Mouse (Mus musculus): ENCODE data around the gene Sgk2. TPM values are rescaled to one million over a fixed set of nuclear protein-coding genes. Genes with fewer than 3 reads are reported as not detected.

Sgk2 gene
- polyA plus RNA-seq, 1 experiment from 2014 or later: 1.2 TPM

GRCm38 (mm10) chr2:162984381-162984780, 2.7 kb upstream of the Sgk2 start:
- WGBS: 80% methylated on average over 6 of the region's 6 CpGs
- no peaks in the 10 kb centered on the region for H3K9me3 ChIP-seq (ENCODE audit: control insufficient read depth, low read length)
- no peaks in the 10 kb centered on the region for H3K27me3 ChIP-seq (replicated peaks; ENCODE audit: control insufficient read depth, insufficient read depth, low read length)
- no peak overlapping the region for H3K4me2 ChIP-seq (ENCODE audit: low read depth, low read length)
- H3K36me3 ChIP-seq (ENCODE audit: control insufficient read depth, insufficient read depth, low read length): no peaks in the 10 kb centered on the region
- no peak overlapping the region for H3K27ac ChIP-seq (ENCODE audit: low read length)
- no peak overlapping the region for H3K9ac ChIP-seq (ENCODE audit: low read depth, low read length)
- no peak overlapping the region for H3K4me3 ChIP-seq (ENCODE audit: low read length)
- H3K4me1 ChIP-seq (ENCODE audit: control insufficient read depth, insufficient read depth, low read length): no peaks in the 10 kb centered on the region; the same call in 1 of the 2 replicates
- ATAC-seq: no peak

- no peak overlapping the region for H3K4me3 ChIP-seq (ENCODE audit: low read length)
- H3K27ac ChIP-seq (ENCODE audit: low read length): no peak overlapping the region
- H3K9me3 ChIP-seq (ENCODE audit: control insufficient read depth, low read length): no peaks in the 10 kb centered on the region
- H3K4me1 ChIP-seq (ENCODE audit: control insufficient read depth, insufficient read depth, low read length): no peaks in the 10 kb centered on the region; the same call in 1 of the 2 replicates
- 58% methylated on average over 3 of the region's 3 CpGs for WGBS
- ATAC-seq: peak; percentile 39
- H3K9ac ChIP-seq (ENCODE audit: low read depth, low read length): no peak overlapping the region
- H3K4me2 ChIP-seq (ENCODE audit: low read depth, low read length): no peak overlapping the region
- H3K36me3 ChIP-seq (ENCODE audit: control insufficient read depth, insufficient read depth, low read length): no peaks in the 10 kb centered on the region
- H3K27me3 ChIP-seq (replicated peaks; ENCODE audit: control insufficient read depth, insufficient read depth, low read length): no peaks in the 10 kb centered on the region
These were observed 1.2 kb upstream of the Sgk2 start for GRCm38 (mm10) chr2:162985923-162986322.

DNA sequence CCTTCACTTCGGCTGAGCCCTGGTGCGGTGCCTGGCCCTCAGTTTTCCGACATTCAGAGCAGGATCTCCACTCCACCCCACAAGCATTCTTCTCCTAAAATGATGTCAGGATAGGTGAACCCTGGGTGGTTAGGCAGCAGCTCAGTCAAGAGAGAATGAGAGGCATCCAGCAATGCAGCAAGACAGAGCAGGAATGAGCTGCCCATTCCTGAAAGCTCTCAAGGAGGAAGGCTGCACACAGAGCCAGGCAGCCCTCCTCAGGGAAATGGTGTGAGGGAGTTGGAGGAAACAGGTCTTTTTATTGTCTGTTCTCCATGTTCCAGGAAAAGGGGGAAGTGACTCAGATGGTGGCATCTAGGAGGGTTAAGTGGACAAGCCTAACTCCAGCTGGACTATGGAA, 366 bp upstream of the Sgk2 start:
- no peaks in the 10 kb centered on the region for H3K9me3 ChIP-seq (ENCODE audit: control insufficient read depth, low read length)
- no peaks in the 10 kb centered on the region for H3K36me3 ChIP-seq (ENCODE audit: control insufficient read depth, insufficient read depth, low read length)
- no peaks in the 10 kb centered on the region for H3K27me3 ChIP-seq (replicated peaks; ENCODE audit: control insufficient read depth, insufficient read depth, low read length)
- H3K9ac ChIP-seq (ENCODE audit: low read depth, low read length): no peak overlapping the region
- 75% methylated on average over 3 of the region's 3 CpGs for WGBS
- H3K4me3 ChIP-seq (ENCODE audit: low read length): no peak overlapping the region
- H3K4me2 ChIP-seq (ENCODE audit: low read depth, low read length): 0 out of 2 replicates have a peak overlapping the region, but pooled peaks have one; percentile 1
- peaks cover 2% of the 10 kb centered on the region; the same call in 1 of the 2 replicates for H3K4me1 ChIP-seq (ENCODE audit: control insufficient read depth, insufficient read depth, low read length)
- ATAC-seq: peak; percentile 60
- peak overlapping the region; percentile 25; the same call in 1 of the 2 replicates for H3K27ac ChIP-seq (ENCODE audit: low read length)

- no peak overlapping the region for H3K9ac ChIP-seq (ENCODE audit: low read depth, low read length)
- H3K27ac ChIP-seq (ENCODE audit: low read length): no peak overlapping the region
- H3K4me2 ChIP-seq (ENCODE audit: low read depth, low read length): no peak overlapping the region
- no peak overlapping the region for H3K4me3 ChIP-seq (ENCODE audit: low read length)
- H3K36me3 ChIP-seq (ENCODE audit: control insufficient read depth, insufficient read depth, low read length): no peaks in the 10 kb centered on the region
- H3K4me1 ChIP-seq (ENCODE audit: control insufficient read depth, insufficient read depth, low read length): peaks cover 2% of the 10 kb centered on the region; the same call in 1 of the 2 replicates
- H3K9me3 ChIP-seq (ENCODE audit: control insufficient read depth, low read length): no peaks in the 10 kb centered on the region
- no peaks in the 10 kb centered on the region for H3K27me3 ChIP-seq (replicated peaks; ENCODE audit: control insufficient read depth, insufficient read depth, low read length)
- 91% methylated on average over 4 of the region's 4 CpGs for WGBS
- no peak for ATAC-seq
These were observed 1.1 kb downstream of the Sgk2 start for GRCm38 (mm10) chr2:162988235-162988634.

GRCm38 (mm10) chr2:162991394-162992083, 4.4 kb downstream of the Sgk2 start:
- peaks cover 2% of the 10 kb centered on the region; the same call in 1 of the 2 replicates for H3K4me1 ChIP-seq (ENCODE audit: control insufficient read depth, insufficient read depth, low read length)
- no peak overlapping the region for H3K27ac ChIP-seq (ENCODE audit: low read length)
- 36% methylated on average over 6 of the region's 6 CpGs for WGBS
- peak; percentile 27; the same call in 1 of the 2 replicates for ATAC-seq
- H3K4me2 ChIP-seq (ENCODE audit: low read depth, low read length): no peak overlapping the region
- no peaks in the 10 kb centered on the region for H3K36me3 ChIP-seq (ENCODE audit: control insufficient read depth, insufficient read depth, low read length)
- no peaks in the 10 kb centered on the region for H3K27me3 ChIP-seq (replicated peaks; ENCODE audit: control insufficient read depth, insufficient read depth, low read length)
- H3K9ac ChIP-seq (ENCODE audit: low read depth, low read length): no peak overlapping the region
- no peak overlapping the region for H3K4me3 ChIP-seq (ENCODE audit: low read length)
- no peaks in the 10 kb centered on the region for H3K9me3 ChIP-seq (ENCODE audit: control insufficient read depth, low read length)

GRCm38 (mm10) chr2:162992084-162992437, 4.9 kb downstream of the Sgk2 start:
- H3K4me3 ChIP-seq (ENCODE audit: low read length): no peak overlapping the region
- H3K4me1 ChIP-seq (ENCODE audit: control insufficient read depth, insufficient read depth, low read length): 0 out of 2 replicates have a peak, but pooled peaks cover 2% of the 10 kb centered on the region
- no peaks in the 10 kb centered on the region for H3K36me3 ChIP-seq (ENCODE audit: control insufficient read depth, insufficient read depth, low read length)
- H3K4me2 ChIP-seq (ENCODE audit: low read depth, low read length): no peak overlapping the region
- no peaks in the 10 kb centered on the region for H3K27me3 ChIP-seq (replicated peaks; ENCODE audit: control insufficient read depth, insufficient read depth, low read length)
- no peak overlapping the region for H3K9ac ChIP-seq (ENCODE audit: low read depth, low read length)
- peak; percentile 69 for ATAC-seq
- no peak overlapping the region for H3K27ac ChIP-seq (ENCODE audit: low read length)
- no peaks in the 10 kb centered on the region for H3K9me3 ChIP-seq (ENCODE audit: control insufficient read depth, low read length)

- ATAC-seq: no peak
- H3K4me1 ChIP-seq (ENCODE audit: control insufficient read depth, insufficient read depth, low read length): 0 out of 2 replicates have a peak, but pooled peaks cover 2% of the 10 kb centered on the region
- 75% methylated on average over 9 of the region's 9 CpGs for WGBS
- H3K27ac ChIP-seq (ENCODE audit: low read length): no peak overlapping the region
- no peak overlapping the region for H3K4me2 ChIP-seq (ENCODE audit: low read depth, low read length)
- H3K9me3 ChIP-seq (ENCODE audit: control insufficient read depth, low read length): no peaks in the 10 kb centered on the region
- no peak overlapping the region for H3K4me3 ChIP-seq (ENCODE audit: low read length)
- H3K27me3 ChIP-seq (replicated peaks; ENCODE audit: control insufficient read depth, insufficient read depth, low read length): no peaks in the 10 kb centered on the region
- H3K9ac ChIP-seq (ENCODE audit: low read depth, low read length): no peak overlapping the region
- no peaks in the 10 kb centered on the region for H3K36me3 ChIP-seq (ENCODE audit: control insufficient read depth, insufficient read depth, low read length)
These were observed 6.9 kb downstream of the Sgk2 start for GRCm38 (mm10) chr2:162993881-162994616.

DNA sequence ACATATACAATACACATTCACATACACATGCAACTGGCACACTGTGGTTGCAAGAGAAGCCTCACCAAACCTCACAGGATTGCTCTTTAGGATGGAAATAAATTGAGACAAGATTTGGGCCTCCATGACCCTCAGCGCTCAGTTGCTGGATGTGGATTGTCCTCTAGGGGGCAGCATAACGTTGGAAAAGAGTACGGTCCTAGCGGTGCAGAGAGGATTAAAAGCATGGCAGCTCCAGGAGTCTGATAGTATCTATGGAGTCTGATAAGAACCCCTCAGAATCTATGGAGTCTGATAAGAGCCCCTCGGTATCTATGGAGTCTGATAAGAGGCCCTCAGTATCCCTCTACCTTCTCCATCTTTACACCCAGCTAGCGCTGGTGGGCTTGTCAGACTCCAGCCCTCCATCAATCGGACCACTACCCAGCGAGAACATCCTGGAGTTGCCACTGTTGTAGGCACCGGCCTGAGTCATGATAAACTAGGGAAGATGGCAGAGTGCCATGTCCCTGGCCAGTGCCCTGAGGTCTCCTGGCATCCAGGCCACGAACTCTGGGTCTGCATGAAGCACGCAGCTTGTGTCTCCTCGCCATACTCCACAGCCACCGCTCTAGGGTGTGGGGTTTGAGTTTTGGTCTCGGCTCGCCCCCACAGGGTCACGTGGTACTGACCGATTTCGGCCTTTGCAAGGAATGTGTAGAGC, 11.5 kb downstream of the Sgk2 start:
- no peak overlapping the region for H3K4me3 ChIP-seq (ENCODE audit: low read length)
- no peaks in the 10 kb centered on the region for H3K36me3 ChIP-seq (ENCODE audit: control insufficient read depth, insufficient read depth, low read length)
- no peaks in the 10 kb centered on the region for H3K9me3 ChIP-seq (ENCODE audit: control insufficient read depth, low read length)
- H3K27me3 ChIP-seq (replicated peaks; ENCODE audit: control insufficient read depth, insufficient read depth, low read length): 0 out of 2 replicates have a peak, but pooled peaks cover 3% of the 10 kb centered on the region
- H3K27ac ChIP-seq (ENCODE audit: low read length): no peak overlapping the region
- no peak overlapping the region for H3K9ac ChIP-seq (ENCODE audit: low read depth, low read length)
- 26% methylated on average over 18 of the region's 18 CpGs for WGBS
- H3K4me1 ChIP-seq (ENCODE audit: control insufficient read depth, insufficient read depth, low read length): no peaks in the 10 kb centered on the region
- peak overlapping the region; percentile 43 for H3K4me2 ChIP-seq (ENCODE audit: low read depth, low read length)
- ATAC-seq: peak; percentile 70

DNA sequence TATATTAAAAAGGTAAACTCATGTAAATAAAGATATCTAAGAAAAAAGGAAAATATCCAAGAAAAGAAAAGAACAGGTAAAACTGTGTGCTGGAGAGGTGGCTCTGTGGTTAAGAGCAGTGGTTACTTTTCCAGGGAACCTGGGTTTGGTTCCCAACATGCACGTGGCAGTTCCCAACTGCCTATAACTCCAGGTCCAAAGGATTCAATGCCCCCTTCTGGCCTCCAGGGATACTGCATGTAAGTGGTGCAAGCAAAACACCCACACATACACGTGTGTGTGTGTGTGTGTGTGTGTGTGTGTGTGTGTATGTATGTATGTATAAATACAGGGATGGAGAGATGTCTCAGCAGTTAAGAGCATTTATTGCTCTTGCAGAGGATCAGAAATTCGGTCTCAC, 12.6 kb downstream of the Sgk2 start:
- H3K9ac ChIP-seq (ENCODE audit: low read depth, low read length): no peak overlapping the region
- WGBS: 32% methylated on average over 3 of the region's 3 CpGs
- H3K4me2 ChIP-seq (ENCODE audit: low read depth, low read length): no peak overlapping the region
- no peak for ATAC-seq
- no peaks in the 10 kb centered on the region for H3K9me3 ChIP-seq (ENCODE audit: control insufficient read depth, low read length)
- no peak overlapping the region for H3K4me3 ChIP-seq (ENCODE audit: low read length)
- 0 out of 2 replicates have a peak, but pooled peaks cover 3% of the 10 kb centered on the region for H3K27me3 ChIP-seq (replicated peaks; ENCODE audit: control insufficient read depth, insufficient read depth, low read length)
- no peak overlapping the region for H3K27ac ChIP-seq (ENCODE audit: low read length)
- no peaks in the 10 kb centered on the region for H3K36me3 ChIP-seq (ENCODE audit: control insufficient read depth, insufficient read depth, low read length)
- no peaks in the 10 kb centered on the region for H3K4me1 ChIP-seq (ENCODE audit: control insufficient read depth, insufficient read depth, low read length)
